Mouse (Mus musculus): ENCODE measurements around the gene Zbtb8os. TPM values are rescaled to one million over a fixed set of nuclear protein-coding genes. Genes with fewer than 3 reads are reported as not detected.
A peak's percentile ranks its signal among the peaks of the same experiment; 100 is the strongest.

The Zbtb8os gene
- polyA plus RNA-seq, 1 experiment from 2014 or later: 23.5 TPM

DNA sequence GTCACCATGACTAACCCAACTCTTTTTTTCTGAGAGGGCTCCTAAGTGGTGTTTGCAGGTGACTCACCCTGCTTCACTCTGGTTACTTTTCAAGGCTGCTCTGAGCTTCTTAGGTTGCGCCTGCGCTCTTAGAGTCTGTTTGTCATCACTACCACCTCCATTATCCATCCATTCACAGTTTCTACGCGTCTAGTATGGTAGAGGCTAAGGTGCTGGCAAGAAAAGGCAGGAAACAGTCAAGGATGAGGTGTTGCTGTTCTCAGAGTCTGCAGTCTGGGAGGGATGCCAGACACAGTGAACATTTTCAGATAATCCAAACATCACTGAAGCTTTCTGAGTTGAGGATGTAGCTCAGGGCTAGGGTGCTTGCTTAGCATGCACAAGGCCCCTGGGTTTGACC, 37.8 kb upstream of the Zbtb8os start:
- Histone ChIP-seq H3K4me3 (replicated peaks) (no peak overlapping the region), H3K27me3 (no peaks in the 10 kb centered on the region), H3K4me1 (replicated peaks) (peaks cover 15% of the 10 kb centered on the region), H3K4me2 (no peak overlapping the region), H3K27ac (replicated peaks) (no peak overlapping the region), H3K36me3 (replicated peaks) (no peaks in the 10 kb centered on the region), H3K9ac (no peak overlapping the region), H3K9me3 (replicated peaks) (no peaks in the 10 kb centered on the region)
- ATAC-seq (ENCODE audit: insufficient read depth): no peak
- 86% methylated on average over 4 of the region's 4 CpGs for whole genome bisulfite sequencing (ENCODE audit: insufficient replicate concordance)

DNA sequence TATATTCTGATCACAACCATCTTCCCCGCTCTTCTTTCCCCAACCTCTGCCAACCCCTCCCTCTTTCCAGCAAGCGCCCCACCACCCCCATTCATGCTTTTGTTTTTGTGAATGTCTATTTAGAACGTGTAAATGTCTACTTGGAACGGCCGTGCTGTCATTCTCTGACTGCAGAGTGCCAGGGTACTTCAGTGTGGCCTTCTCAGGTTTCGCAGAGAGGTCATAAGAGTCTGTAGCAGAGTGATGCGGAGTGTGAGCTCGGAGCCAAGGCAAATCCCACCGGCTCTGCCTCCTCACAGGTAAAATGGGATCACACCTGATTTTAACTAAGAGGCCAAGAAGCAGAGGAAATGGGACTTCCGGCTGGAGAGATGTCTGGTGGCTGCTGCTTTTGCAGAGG, 36.4 kb upstream of the Zbtb8os start:
- WGBS (ENCODE audit: insufficient replicate concordance): 68% methylated on average over 10 of the region's 10 CpGs

GRCm38 (mm10) chr4:129303401-129303800, 32.1 kb upstream of the Zbtb8os start:
- H3K27me3 ChIP-seq: no peaks in the 10 kb centered on the region
- no peak overlapping the region for H3K4me3 ChIP-seq (replicated peaks)
- WGBS (ENCODE audit: insufficient replicate concordance): 83% methylated on average over 5 of the region's 5 CpGs
- no peaks in the 10 kb centered on the region for H3K9me3 ChIP-seq (replicated peaks)
- H3K27ac ChIP-seq (replicated peaks): no peak overlapping the region
- H3K36me3 ChIP-seq (replicated peaks): peaks cover 41% of the 10 kb centered on the region
- no peak for ATAC-seq (ENCODE audit: insufficient read depth)
- no peak overlapping the region for H3K4me2 ChIP-seq
- H3K9ac ChIP-seq: no peak overlapping the region
- H3K4me1 ChIP-seq (replicated peaks): peaks cover 16% of the 10 kb centered on the region

More for the DNA sequence above, 36.4 kb upstream of the Zbtb8os start:
- H3K27me3 ChIP-seq: no peaks in the 10 kb centered on the region
- H3K36me3 ChIP-seq (replicated peaks): 0 out of 2 replicates have a peak, but pooled peaks cover 6% of the 10 kb centered on the region
- peaks cover 19% of the 10 kb centered on the region for H3K4me1 ChIP-seq (replicated peaks)
- H3K9me3 ChIP-seq (replicated peaks): no peaks in the 10 kb centered on the region
- no peak overlapping the region for H3K27ac ChIP-seq (replicated peaks)
- H3K4me2 ChIP-seq: no peak overlapping the region
- ATAC-seq (ENCODE audit: insufficient read depth): no peak
- no peak overlapping the region for H3K9ac ChIP-seq
- H3K4me3 ChIP-seq (replicated peaks): no peak overlapping the region

DNA sequence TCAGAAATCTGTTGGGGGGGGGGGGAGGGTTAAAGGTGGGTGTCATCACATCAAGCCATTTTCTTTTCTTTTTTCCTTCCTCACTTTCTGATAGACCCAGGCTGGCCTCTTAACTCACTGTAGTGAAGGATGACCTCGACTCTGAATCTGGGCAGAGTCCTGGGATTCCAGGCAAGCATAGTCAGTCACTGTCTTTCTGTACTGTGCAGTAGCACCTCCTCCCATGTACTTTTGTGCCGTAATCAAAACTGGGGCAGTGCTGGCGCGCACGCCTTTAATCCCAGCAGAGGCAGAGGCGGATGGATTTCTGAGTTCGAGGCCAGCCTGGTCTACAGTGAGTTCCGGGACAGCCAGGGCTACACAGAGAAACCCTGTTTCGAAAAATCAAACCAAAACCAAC, 31.7 kb upstream of the Zbtb8os start:
- H3K4me2 ChIP-seq: no peak overlapping the region
- no peak for ATAC-seq (ENCODE audit: insufficient read depth)
- H3K4me1 ChIP-seq (replicated peaks): peaks cover 16% of the 10 kb centered on the region
- WGBS (ENCODE audit: insufficient replicate concordance): 79% methylated on average over 9 of the region's 9 CpGs
- H3K27ac ChIP-seq (replicated peaks): no peak overlapping the region
- no peaks in the 10 kb centered on the region for H3K9me3 ChIP-seq (replicated peaks)
- no peak overlapping the region for H3K4me3 ChIP-seq (replicated peaks)
- no peaks in the 10 kb centered on the region for H3K27me3 ChIP-seq
- peaks cover 45% of the 10 kb centered on the region for H3K36me3 ChIP-seq (replicated peaks)
- no peak overlapping the region for H3K9ac ChIP-seq

DNA sequence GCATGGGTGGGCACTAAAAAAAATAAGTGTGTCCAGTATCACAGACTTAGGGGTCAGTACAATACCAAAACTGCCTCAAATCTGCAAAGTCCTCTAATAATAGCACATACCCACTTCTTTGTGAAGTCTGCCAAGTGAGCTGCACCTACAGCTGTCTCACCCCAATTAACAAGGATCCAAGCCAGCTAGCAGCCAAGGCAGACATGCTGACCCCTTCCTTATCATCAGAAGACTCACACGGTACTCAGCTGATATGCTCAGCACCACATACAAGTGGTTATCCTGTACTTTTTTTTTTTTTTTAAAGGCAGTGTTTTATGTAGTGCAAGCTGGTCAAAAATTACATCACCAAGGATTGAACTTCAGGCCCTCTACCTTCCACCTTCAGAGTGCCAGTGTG, 31.2 kb upstream of the Zbtb8os start:
- Histone ChIP-seq H3K4me1 (replicated peaks) (peaks cover 16% of the 10 kb centered on the region), H3K27ac (replicated peaks) (no peak overlapping the region; the same call in 1 of the 2 replicates)

GRCm38 (mm10) chr4:129307936-129308335, 27.6 kb upstream of the Zbtb8os start:
- Histone ChIP-seq H3K36me3 (replicated peaks) (peaks cover 86% of the 10 kb centered on the region), H3K9ac (no peak overlapping the region), H3K9me3 (replicated peaks) (no peaks in the 10 kb centered on the region), H3K4me2 (no peak overlapping the region), H3K4me3 (replicated peaks) (no peak overlapping the region), H3K27me3 (no peaks in the 10 kb centered on the region), H3K4me1 (replicated peaks) (peaks cover 16% of the 10 kb centered on the region), H3K27ac (replicated peaks) (no peak overlapping the region)
- 69% methylated on average over 1 of the region's 1 CpGs for WGBS (ENCODE audit: insufficient replicate concordance)
- no peak for ATAC-seq (ENCODE audit: insufficient read depth)

More for the DNA sequence above, 31.2 kb upstream of the Zbtb8os start:
- Histone ChIP-seq H3K27me3 (no peaks in the 10 kb centered on the region), H3K9ac (no peak overlapping the region), H3K4me3 (replicated peaks) (no peak overlapping the region), H3K36me3 (replicated peaks) (peaks cover 50% of the 10 kb centered on the region), H3K4me2 (no peak overlapping the region), H3K9me3 (replicated peaks) (no peaks in the 10 kb centered on the region)
- ATAC-seq (ENCODE audit: insufficient read depth): peak; percentile 73
- 7% methylated on average over 1 of the region's 1 CpGs for WGBS (ENCODE audit: insufficient replicate concordance)

DNA sequence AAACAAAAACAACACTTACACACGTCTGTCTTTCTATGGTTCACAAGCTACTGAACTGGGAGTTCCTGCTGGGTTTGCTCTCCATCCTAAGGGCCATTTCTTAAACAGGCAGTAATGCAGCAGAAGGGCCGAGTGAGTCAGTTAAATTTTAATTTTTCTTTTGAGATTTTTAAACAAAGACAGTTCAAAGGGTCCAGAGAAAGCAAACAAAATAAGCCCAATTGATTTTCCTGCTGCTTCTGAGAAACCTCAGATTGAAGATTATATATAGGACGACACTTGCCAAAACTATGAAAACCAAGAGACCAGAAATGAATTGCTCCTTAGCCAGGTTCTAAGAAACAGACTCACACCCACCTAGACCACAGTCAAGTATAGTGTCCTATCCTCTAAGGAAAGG, 21.6 kb upstream of the Zbtb8os start:
- no peak overlapping the region for H3K4me2 ChIP-seq
- no peak for ATAC-seq (ENCODE audit: insufficient read depth)
- H3K4me1 ChIP-seq (replicated peaks): 0 out of 2 replicates have a peak, but pooled peaks cover 2% of the 10 kb centered on the region
- H3K9ac ChIP-seq: no peak overlapping the region
- no peak overlapping the region for H3K27ac ChIP-seq (replicated peaks)
- H3K27me3 ChIP-seq: no peaks in the 10 kb centered on the region
- no peaks in the 10 kb centered on the region for H3K9me3 ChIP-seq (replicated peaks)
- WGBS (ENCODE audit: insufficient replicate concordance): 65% methylated on average over 3 of the region's 3 CpGs
- H3K36me3 ChIP-seq (replicated peaks): peaks cover 97% of the 10 kb centered on the region
- no peak overlapping the region for H3K4me3 ChIP-seq (replicated peaks)

DNA sequence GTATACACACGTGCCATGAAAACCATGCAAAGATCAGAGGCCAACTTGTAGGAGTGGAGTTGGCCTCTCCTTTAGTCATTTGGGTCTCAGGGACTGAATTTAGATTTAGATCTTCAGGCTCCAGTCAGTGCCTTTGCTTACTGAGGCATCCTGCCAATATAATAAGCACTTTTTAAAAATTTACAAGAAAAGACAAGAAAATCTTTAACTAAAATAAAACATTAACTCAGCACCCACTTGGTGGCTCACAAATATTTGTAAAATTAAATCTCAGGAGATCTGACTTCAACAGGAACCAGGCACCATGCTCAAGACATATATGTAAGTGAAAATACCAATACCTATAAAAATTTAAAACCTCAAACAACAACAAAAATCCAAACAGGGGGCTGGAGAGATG, 14.6 kb upstream of the Zbtb8os start:
- H3K9ac ChIP-seq: no peak overlapping the region
- peaks cover 95% of the 10 kb centered on the region for H3K36me3 ChIP-seq (replicated peaks)
- no peak overlapping the region for H3K4me3 ChIP-seq (replicated peaks)
- H3K4me1 ChIP-seq (replicated peaks): peaks cover 10% of the 10 kb centered on the region; the same call in 1 of the 2 replicates
- no peaks in the 10 kb centered on the region for H3K9me3 ChIP-seq (replicated peaks)
- 81% methylated on average over 1 of the region's 1 CpGs for WGBS (ENCODE audit: insufficient replicate concordance)
- no peak for ATAC-seq (ENCODE audit: insufficient read depth)
- H3K4me2 ChIP-seq: no peak overlapping the region
- no peaks in the 10 kb centered on the region for H3K27me3 ChIP-seq
- no peak overlapping the region for H3K27ac ChIP-seq (replicated peaks)

DNA sequence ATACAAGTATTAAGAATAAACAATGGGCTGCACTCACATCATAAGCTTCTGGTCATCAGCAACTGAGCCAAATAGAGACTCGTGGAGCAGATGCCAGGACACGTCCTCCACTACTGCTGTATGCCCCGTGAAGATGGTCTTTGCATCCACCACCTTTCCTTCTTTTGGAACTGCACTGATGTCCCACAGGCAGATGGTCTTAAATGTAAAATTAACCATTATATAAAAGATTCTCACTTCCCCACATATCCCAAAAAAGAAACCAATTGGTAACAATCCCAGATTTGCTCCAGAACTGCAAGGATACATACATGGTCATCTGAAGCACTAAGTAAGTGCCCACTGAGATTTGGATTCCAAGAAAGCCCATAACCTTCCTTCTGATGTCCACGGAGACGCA, 13.5 kb upstream of the Zbtb8os start:
- no peaks in the 10 kb centered on the region for H3K27me3 ChIP-seq
- H3K4me2 ChIP-seq: no peak overlapping the region
- H3K9me3 ChIP-seq (replicated peaks): no peaks in the 10 kb centered on the region
- H3K4me1 ChIP-seq (replicated peaks): peaks cover 14% of the 10 kb centered on the region; the same call in 1 of the 2 replicates
- no peak overlapping the region for H3K4me3 ChIP-seq (replicated peaks)
- H3K36me3 ChIP-seq (replicated peaks): peaks cover 95% of the 10 kb centered on the region
- WGBS (ENCODE audit: insufficient replicate concordance): 88% methylated on average over 5 of the region's 5 CpGs
- no peak overlapping the region for H3K9ac ChIP-seq
- H3K27ac ChIP-seq (replicated peaks): no peak overlapping the region
- ATAC-seq (ENCODE audit: insufficient read depth): no peak

- WGBS (ENCODE audit: insufficient replicate concordance): 84% methylated on average over 1 of the region's 1 CpGs
- peaks cover 14% of the 10 kb centered on the region; the same call in 1 of the 2 replicates for H3K4me1 ChIP-seq (replicated peaks)
- H3K9ac ChIP-seq: no peak overlapping the region
- H3K27ac ChIP-seq (replicated peaks): no peak overlapping the region
- H3K9me3 ChIP-seq (replicated peaks): no peaks in the 10 kb centered on the region
- no peak for ATAC-seq (ENCODE audit: insufficient read depth)
- H3K27me3 ChIP-seq: no peaks in the 10 kb centered on the region
- H3K4me3 ChIP-seq (replicated peaks): no peak overlapping the region
- H3K4me2 ChIP-seq: no peak overlapping the region
- H3K36me3 ChIP-seq (replicated peaks): peaks cover 95% of the 10 kb centered on the region
These were observed 12.0 kb upstream of the Zbtb8os start for GRCm38 (mm10) chr4:129323491-129323890.

- Histone ChIP-seq H3K4me1 (replicated peaks) (peaks cover 19% of the 10 kb centered on the region; the same call in 1 of the 2 replicates), H3K36me3 (replicated peaks) (peaks cover 96% of the 10 kb centered on the region), H3K27ac (replicated peaks) (no peak overlapping the region), H3K4me2 (no peak overlapping the region), H3K27me3 (no peaks in the 10 kb centered on the region), H3K9ac (no peak overlapping the region), H3K4me3 (replicated peaks) (no peak overlapping the region), H3K9me3 (replicated peaks) (no peaks in the 10 kb centered on the region)
- ATAC-seq (ENCODE audit: insufficient read depth): no peak
- 92% methylated on average over 1 of the region's 1 CpGs for WGBS (ENCODE audit: insufficient replicate concordance)
These were observed 10.7 kb upstream of the Zbtb8os start for GRCm38 (mm10) chr4:129324756-129325155.

GRCm38 (mm10) chr4:129326191-129326590, 9.3 kb upstream of the Zbtb8os start:
- Histone ChIP-seq H3K9me3 (replicated peaks) (no peaks in the 10 kb centered on the region), H3K9ac (no peak overlapping the region), H3K4me3 (replicated peaks) (no peak overlapping the region), H3K4me2 (no peak overlapping the region), H3K36me3 (replicated peaks) (peaks cover 96% of the 10 kb centered on the region), H3K4me1 (replicated peaks) (peaks cover 30% of the 10 kb centered on the region), H3K27ac (replicated peaks) (no peak overlapping the region), H3K27me3 (no peaks in the 10 kb centered on the region)
- ATAC-seq (ENCODE audit: insufficient read depth): no peak
- WGBS (ENCODE audit: insufficient replicate concordance): 68% methylated on average over 1 of the region's 1 CpGs

Data from liver, embryonic 15.5 days (tissue).